Mouse (Mus musculus) heart, postnatal 14 days (tissue): ENCODE results near the gene Nppa. TPM values are rescaled to one million over a fixed set of nuclear protein-coding genes. Genes with fewer than 3 reads are reported as not detected.
"Not testable (repeated sequence)": the region's sequence is repeated elsewhere in the genome, so short reads cannot be mapped to it uniquely, and the experiment has no call there.

Experiments used
- DNase-seq, 2 experiments: peaks; one replicate each; pipeline ENCODE4 v3.0.0; 2021 to 2022
- intact Hi-C: fragments of 180-260 bp; cut with DNase I; formaldehyde crosslinking; loops from one replicate; pipeline ENCODE4 v1.15.1; 2025
- total RNA-seq, 2 experiments: library from RNA; stranded (reverse); gene quantifications; 2 replicates each; pipeline ENCODE4 v1.2.3; 2021

Nppa gene
- total RNA-seq, 2 experiments from 2014 or later, result 590 to 1,636 TPM

DNA sequence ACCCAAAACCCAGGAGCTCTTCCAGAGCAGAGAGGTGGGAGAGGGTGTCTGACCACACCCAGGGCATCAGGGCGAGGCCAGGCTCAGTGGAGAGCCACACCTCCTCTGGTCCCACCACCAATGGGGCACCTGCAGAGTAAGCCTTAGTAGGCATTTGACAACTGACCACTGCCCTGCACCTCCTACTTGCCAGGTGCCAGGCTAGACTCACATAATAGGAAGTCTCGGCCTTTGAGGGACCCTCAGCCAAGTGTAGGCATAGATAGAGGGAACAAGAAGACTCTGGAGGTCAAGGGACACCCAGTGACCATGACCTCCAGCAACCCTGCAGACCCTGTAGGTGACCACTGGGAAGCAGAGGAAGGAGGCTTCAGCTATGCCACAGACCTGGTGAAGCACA, 43.6 kb downstream of the Nppa start:
- intact Hi-C loops, result no loop called here
- DNase-seq, result no peak

DNA sequence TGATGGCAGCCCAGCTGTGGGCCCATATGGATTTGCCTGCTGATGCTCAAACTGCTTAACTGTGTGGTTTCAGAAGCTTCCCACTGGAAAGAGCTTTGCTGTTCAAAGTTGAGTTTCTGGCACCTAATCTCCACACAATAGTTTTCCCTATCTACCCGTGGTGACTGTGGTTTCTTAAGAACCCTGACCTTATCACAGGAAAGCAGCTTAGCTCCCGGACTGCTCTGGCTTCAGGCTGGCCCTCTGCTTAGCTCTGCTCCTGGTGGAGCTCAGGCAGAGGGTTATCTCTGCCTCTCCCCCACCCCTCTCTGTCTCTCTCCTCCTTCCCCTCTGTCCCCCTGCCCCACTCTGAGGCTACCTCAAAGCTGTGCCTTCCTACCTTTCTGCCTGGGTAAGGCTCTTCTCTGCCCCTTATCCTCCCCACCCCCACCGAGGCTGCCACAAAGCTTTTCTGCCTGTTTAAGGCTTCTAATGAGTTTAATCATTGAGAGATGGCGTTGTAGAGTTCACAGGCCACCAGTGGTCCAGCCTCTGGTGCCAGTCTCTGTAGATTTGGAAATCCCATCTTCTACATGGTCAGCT, 46.0 kb downstream of the Nppa start:
- intact Hi-C loops, result no loop called here
- no peak for DNase-seq

DNA sequence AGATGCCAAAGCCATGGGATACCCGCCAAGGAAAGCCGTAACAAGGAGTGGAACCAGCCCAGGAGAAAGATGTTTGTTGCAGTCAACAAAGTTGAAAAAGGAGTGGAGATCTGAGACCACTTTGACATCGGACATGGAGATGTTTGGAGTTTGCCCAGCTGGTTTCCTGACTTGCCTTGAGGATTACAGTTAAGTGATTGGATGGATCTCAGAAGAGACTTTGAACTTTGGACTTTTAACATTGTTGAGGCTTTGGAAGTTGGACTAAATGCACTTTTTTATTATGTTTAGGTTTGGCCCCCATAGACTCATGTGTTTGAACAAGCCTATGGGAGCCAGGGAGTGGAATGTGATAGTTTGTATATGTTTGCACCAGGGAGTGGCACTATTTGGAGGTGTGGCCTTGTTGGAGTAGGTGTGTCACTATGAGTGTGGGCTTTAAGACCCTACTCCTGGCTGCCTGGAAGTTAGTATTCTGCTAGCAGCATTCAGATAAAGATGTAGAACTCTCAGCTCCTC, 49.9 kb downstream of the Nppa start:
- intact Hi-C loops, DNase-seq: not testable (repeated sequence)

DNA sequence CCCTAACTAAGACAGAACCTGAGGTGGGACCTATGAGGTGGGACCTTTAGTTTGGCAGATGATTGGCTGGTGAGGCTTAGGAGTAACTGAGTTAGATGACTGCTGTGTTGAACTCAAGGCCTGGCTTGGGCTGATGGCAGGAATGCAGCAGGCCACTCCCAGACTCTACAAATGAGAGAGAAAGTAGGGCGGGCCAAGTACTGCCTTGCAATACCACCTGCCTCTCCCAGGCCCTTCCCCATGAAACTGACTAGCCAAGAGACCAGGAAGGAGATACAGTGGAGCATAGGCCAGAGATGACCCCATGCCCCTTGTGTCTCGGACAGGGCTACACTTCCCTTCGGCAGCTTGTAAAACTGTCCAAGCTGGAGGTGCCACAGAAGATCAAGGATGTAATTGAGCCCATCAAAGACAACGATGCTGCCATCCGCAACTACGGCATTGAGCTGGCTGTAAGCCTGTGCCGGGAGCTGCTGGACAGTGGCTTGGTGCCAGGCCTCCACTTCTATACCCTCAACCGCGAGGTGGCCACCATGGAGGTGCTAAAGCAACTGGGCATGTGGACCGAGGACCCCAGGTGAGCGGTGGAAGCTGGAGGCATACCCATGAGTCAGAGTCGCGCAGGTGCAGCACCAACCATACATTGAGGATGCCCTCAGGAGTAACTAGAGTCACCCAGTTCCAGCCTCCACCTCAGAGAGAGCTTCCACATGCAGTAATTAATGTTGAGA, 50.7 kb downstream of the Nppa start:
- no peak for DNase-seq
- intact Hi-C loops, result no loop called here

Other genes starting within 250 kb of the Nppa start
- 1 to 10 TPM; 2.8 to 3.1 TPM for gene Zfp984, start 190.9 kb upstream of the Nppa start, total RNA-seq
- gene Zfp933, start 152.4 kb upstream of the Nppa start, total RNA-seq, result 10 to 100 TPM; 11.1 to 12.7 TPM
- 1 to 10 TPM; 9.1 TPM for gene Miip, start 131.9 kb upstream of the Nppa start, total RNA-seq
- gene Fv1, start 131.7 kb upstream of the Nppa start, total RNA-seq, result 10 to 100 TPM; 15.5 to 19.7 TPM
- 100 to 1,000 TPM; 621 to 624 TPM for gene Mfn2, start 96.0 kb upstream of the Nppa start, total RNA-seq
- 10 to 100 TPM; 90.1 to 95.0 TPM for gene Plod1, start 64.0 kb upstream of the Nppa start, total RNA-seq
- 10 to 100 TPM; 39.6 to 43.9 TPM for gene 2510039O18Rik, start 59.8 kb upstream of the Nppa start, total RNA-seq
- 100 to 1,000 TPM in 1 of 2 experiments, 10 to 100 TPM in 1; 74.4 to 148 TPM for gene Nppb, start 14.9 kb upstream of the Nppa start, total RNA-seq
- 10 to 100 TPM in 1 of 2 experiments, 1 to 10 TPM in 1; 9.5 to 11.0 TPM for gene Clcn6, start 38.1 kb downstream of the Nppa start, total RNA-seq
- gene Mthfr, start 38.4 kb downstream of the Nppa start, total RNA-seq, result 10 to 100 TPM; 13.1 to 14.7 TPM
- gene Agtrap, start 87.3 kb downstream of the Nppa start, total RNA-seq, result 10 to 100 TPM; 36.4 to 38.5 TPM
- gene Mad2l2, start 129.7 kb downstream of the Nppa start, total RNA-seq, result 10 to 100 TPM; 11.5 to 12.5 TPM
- under 1 TPM; 0.05 to 0.07 TPM for gene Draxin, start 130.0 kb downstream of the Nppa start, total RNA-seq
- gene Fbxo6, start 151.4 kb downstream of the Nppa start, total RNA-seq, result 10 to 100 TPM; 28.3 to 30.6 TPM
- gene Fbxo44, start 159.8 kb downstream of the Nppa start, total RNA-seq, result 10 to 100 TPM in 1 of 2 experiments, 1 to 10 TPM in 1; 9.9 to 11.0 TPM
- not detected for gene Fbxo2, start 159.9 kb downstream of the Nppa start, total RNA-seq